Mouse (Mus musculus) left cerebral cortex, adult 11 months (tissue): ENCODE data around the gene Ebi3.

Experiments
- DNase-seq: peaks from one replicate; pipeline ENCODE4 v3.0.0; 2022; ENCODE audit warnings: low spot score

The Ebi3 gene

GRCm38 (mm10) chr17:55958584-55958886 lies 6.1 kb downstream of the Ebi3 start:
- no peak for DNase-seq

GRCm38 (mm10) chr17:55958918-55959728 lies 6.7 kb downstream of the Ebi3 start, which contains the start of gene Yju2:
Gene Yju2, plus strand, starts transcription at chr17:55959099.
- peak; percentile 94 for DNase-seq

DNA sequence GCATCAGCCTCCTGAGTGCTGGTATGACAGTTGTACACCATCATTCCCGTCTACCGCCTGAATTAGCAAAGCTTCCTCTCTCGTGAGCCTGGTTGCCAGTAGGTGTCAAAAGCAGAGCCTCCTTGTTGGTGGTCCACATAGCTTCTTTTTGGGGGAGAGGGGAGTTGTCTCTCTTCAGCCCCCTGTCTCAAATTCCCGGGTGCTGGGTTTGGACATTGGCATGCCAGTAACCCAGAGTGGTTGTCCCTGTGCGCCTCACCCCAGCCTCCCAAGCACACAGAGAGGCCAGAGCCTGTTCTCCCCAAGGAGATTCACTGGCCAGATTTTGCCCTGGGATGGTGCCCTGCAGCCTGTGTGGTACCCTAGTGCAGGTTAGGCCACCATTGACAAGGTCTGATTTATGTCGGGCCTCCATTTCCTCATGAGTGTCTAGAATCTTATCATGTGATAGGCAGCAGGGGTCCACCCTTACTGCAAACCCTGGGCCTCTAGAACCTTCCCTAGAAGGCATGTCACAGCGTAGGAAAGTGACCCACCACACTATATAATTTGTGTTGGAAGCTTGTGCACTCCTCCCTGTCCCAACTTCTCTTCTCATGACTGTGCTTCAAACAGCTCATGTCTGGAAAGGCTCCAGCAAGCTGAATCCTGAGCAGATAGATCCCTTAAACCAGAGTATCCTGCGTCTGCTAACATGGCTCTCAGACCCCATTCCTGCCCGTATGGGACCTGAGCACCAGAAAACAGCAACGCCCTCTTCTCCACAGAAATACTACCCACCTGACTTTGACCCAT lies 7.7 kb downstream of the Ebi3 start:
- DNase-seq: no peak

DNA sequence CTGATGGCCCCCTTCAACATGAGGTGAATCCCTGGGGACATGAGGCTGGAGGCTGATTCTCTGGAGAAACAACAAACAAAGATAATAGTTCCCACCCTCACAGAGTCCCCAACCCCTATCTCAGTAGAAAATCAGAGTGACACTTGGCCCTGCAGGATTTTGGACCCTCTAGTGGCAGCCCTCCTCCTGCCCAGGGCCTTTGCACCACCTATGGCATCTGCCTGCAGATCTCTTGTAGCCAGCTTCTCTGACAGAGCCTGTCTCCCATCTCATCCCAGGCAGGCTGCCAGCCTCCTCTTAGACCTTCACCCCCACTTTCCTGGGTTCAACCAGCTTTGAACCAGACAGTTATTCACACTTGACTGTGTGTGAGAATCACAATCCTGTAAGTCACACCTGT lies 8.4 kb downstream of the Ebi3 start:
- DNase-seq: no peak

DNA sequence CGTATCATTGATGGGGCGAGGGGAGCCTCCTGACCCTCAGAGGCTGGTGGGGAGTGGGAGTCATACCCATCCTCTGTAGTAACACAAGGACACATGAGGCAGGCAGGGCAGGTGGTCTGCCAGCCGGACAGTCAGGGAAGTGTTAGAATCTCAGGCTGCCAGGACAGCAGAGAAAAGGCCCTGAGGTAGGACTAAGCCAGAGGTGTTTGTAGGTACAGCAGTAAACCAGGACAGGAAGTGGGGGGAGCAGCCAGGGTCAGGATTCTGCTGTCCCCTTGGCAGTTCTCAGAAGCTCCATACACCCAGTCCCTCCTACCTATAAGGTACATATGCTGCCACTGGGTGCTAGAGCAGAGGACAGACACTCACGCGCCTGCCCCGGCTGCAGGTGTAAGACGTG lies 9.2 kb downstream of the Ebi3 start:
- DNase-seq: no peak

DNA sequence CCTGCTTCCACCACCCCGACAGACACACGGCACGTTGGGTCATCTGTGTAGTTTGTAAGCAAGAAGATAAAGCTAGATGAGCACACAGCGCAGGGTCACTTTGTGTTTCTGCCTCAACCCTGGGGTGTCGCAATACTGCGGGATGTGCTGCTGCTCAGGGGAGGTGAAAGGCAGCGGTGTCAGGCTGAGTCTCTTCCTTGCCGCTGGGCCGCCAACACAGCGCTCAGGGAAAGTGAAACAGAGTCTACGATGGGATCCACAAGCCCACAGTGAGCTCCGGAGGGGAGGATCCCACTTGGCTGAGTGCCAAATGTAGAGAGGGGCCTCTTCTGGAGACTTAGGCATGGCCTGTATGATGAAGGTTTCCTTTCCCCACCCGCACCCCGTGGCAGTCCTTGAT lies 10.7 kb downstream of the Ebi3 start:
- no peak for DNase-seq

- no peak for DNase-seq
Measured at GRCm38 (mm10) chr17:55964496-55964895, 12.1 kb downstream of the Ebi3 start.

DNA sequence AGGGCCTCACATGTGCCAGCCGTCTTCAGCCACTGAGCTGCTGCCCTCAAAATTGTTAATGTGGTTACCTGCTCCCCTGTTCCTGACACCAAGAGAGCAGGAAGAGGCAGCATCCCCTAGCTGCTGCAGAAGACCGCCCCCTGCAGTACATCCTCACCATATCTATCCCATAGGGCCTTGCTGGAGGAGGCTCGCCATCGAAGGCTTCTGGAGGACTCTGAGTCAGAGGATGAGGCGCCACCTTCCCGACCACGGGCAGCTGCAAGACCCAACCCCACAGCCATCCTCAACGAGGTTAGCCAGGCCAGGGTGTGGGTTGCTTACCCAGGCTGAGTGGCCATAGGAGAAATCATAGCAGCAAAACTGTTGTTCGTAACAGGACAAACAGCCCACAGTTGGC lies 12.6 kb downstream of the Ebi3 start:
- no peak for DNase-seq

GRCm38 (mm10) chr17:55967186-55967585 lies 14.7 kb downstream of the Ebi3 start:
- no peak for DNase-seq

GRCm38 (mm10) chr17:55968210-55968609 lies 15.8 kb downstream of the Ebi3 start:
- no peak for DNase-seq

DNA sequence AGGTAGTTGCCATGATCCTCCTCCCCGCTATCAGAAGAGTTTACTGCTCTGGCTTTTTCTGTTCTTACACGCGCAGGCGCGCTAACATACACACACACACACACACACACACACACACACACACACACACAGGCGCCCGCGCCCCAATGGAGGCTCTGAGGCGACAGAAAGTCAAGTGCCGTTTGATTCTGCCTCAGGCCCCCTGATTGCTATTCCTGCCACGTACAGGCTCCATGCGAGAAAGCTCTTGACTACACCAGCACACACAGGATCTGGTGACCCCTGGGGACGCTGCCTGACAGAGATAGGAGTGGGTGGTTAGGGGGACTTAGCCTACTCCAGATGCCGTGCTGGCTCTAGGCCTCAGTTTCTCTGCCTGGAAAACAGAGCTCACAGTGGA lies 17.1 kb downstream of the Ebi3 start:
- DNase-seq: no peak

GRCm38 (mm10) chr17:55969966-55970891 lies 17.8 kb downstream of the Ebi3 start, which contains the start of gene Shd:
Gene Shd, plus strand, starts transcription at chr17:55970467.
- no peak for DNase-seq

DNA sequence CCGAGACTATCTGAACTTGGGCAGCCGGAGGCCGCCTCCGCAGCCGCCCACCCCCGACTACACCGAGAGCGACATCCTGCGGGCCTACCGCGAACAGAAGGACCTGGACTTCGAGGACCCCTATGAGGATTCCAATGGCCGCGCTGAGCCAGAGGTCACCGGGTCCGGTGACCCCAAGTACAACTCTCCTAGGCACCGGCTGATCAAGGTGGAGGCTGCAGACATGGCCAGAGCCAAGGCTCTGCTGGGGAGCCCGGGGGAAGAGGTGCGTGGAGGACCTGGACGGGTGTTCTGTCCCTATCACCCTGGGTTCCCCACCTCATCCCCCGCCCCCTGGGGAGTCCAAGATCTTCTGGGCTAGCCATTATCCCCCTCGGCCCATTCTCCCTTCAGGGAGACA lies 19.0 kb downstream of the Ebi3 start:
- no peak for DNase-seq

DNA sequence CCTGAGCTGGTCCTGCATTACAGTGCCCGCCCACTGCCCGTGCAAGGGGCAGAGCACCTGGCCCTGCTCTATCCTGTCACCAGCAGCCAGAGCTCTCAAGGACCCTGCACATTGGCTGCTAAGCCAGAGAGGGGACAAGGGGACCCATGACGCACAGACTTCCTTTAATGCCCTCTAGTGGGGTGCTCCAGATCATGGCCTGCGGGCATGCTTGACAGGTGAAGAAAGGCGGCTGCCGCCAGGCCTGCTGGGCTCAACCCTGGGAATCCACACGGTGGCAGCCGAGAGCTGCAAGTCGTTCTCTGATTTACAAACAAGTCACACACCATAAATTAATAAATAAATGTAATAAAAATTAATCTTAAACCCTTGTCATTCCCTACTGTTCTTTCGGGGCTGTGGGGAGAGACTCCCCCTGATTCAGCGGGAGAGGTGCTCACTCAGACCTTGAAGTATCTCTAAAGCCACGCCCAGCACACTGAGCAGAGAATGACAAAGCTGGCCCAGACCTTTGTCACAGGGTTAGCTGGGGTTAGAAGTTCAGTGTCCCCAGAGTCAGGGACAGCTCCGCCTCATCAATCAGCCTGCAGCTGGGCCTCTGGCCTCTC lies 23.9 kb downstream of the Ebi3 start:
- no peak for DNase-seq

- no peak for DNase-seq
Measured at GRCm38 (mm10) chr17:55977301-55977700, 24.9 kb downstream of the Ebi3 start.

GRCm38 (mm10) chr17:55986030-55986961 lies 33.9 kb downstream of the Ebi3 start, which contains the start of gene Fsd1:
Gene Fsd1, plus strand, starts transcription at chr17:55986509.
- no peak for DNase-seq

- DNase-seq: no peak
Measured at GRCm38 (mm10) chr17:55990278-55990898, 37.9 kb downstream of the Ebi3 start.

DNA sequence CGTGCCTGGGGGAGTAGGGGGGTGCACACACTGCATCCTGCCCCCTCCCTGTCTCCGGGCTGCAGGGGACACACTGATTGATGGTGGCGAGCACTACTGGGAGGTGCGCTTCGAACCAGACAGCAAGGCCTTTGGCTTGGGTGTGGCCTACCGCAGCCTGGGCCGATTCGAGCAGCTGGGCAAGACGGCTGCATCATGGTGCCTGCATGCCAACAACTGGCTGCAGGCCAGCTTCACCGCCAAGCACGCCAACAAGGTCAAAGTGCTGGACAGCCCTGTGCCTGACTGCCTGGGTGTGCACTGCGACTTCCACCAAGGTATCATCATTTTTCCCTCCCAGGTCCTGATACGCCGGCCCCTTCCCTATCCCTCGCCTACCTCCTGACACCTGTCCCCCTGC lies 43.6 kb downstream of the Ebi3 start:
- no peak for DNase-seq

- DNase-seq: no peak
Measured at GRCm38 (mm10) chr17:55999794-56000499, 47.5 kb downstream of the Ebi3 start.

GRCm38 (mm10) chr17:56003000-56003399 lies 50.6 kb downstream of the Ebi3 start:
- no peak for DNase-seq
